Mouse (Mus musculus): ENCODE measurements around the gene Gm4836. TPM values are rescaled to one million over a fixed set of nuclear protein-coding genes. Genes with fewer than 3 reads are reported as not detected.

Gene Gm4836
- total RNA-seq (2023): not detected

DNA sequence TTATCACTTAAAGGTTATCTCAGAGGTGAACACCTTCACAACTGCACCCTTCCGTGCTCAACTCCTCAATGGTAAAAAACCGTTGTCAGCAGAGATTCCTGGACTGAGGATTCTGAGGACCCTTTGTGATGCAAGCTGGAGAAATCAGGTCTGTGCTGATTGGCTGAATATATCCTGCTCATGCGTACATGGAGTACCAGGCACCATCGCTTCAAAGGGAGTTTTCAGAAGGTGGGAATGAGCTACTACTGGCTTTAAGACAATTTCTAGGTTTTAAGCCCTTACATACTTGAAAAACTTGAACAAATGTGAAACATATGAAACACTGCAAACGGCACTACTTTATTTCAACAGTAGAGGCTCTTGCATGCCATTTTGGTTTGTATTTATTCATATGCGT lies at the start of gene Gm4836:
TSS of gene Gm4836 (minus strand) at position 101 of the 400 bp plus-strand sequence.

All from CD4-positive naive resting alpha-beta T cell, adult 76 days (primary cell).